Mouse (Mus musculus) cerebral cortex, adult 2 months (tissue): ENCODE data around the gene Olfr351.

Experiments used
- WGBS: fragments of 180-500 bp; shearing (Covaris S2); methylation state at CpG from one replicate; pipeline ENCODE4 v1.1.7; 2018; 5-methylcytosine and 5-hydroxymethylcytosine counted together

The Olfr351 gene

GRCm38 (mm10) chr2:36862560-36862959, at the start of gene Olfr351:
Olfr351 (minus strand) TSS chr2:36862660.
- 89% methylated on average over 1 of the region's 1 CpGs for WGBS

GRCm38 (mm10) chr2:36905380-36905779, 42.9 kb upstream of the Olfr351 start, which contains the start of gene Olfr354:
Olfr354 (plus strand) TSS chr2:36905680.

GRCm38 (mm10) chr2:36892836-36893235, 30.4 kb upstream of the Olfr351 start, which contains the start of gene Olfr353:
Olfr353 (minus strand) TSS chr2:36892936.

DNA sequence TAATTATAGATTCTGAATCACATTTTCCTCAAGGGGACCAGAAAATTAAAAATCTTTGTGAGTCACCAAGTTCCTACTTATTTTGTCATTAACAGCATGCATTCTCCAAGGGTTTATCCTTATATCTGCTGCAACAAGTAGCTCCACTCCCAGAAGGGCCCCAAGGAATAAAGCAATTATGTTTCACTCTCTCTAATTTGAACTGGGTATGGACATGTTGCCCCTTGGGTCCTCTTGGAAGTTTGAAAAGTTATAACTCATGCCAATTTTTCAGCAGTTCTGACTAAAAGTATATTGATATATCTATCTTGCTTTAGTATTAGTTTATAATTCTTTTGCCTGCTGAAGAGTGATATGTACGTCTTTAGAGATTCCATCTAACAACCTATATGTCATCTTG, 5.7 kb upstream of the Olfr351 start, which contains the start of gene Olfr352:
Gene Olfr352 (plus strand): TSS at position 301 of the 400 bp plus-strand sequence.
- WGBS: 74% methylated on average over 1 of the region's 1 CpGs

DNA sequence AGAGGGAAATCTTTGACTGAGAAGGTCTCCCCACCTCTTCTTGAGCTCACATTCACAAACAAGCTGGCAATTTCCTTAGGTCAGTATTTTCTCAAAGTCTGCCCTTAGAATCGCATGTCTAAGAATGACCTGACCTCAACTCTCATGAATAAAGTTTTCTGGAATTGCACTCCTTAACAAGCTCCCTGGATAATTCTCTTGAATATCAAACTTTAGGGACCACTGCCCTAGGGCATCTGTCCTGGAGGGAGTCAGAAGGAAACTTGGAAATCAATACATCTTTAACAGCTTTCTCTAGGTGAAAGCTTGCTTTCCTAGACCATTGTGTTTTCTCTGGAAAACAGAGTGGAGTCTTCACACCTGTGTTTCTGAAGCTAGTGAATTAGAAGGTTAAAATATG, 16.4 kb downstream of the Olfr351 start, which contains the start of gene Olfr350:
Gene Olfr350 (plus strand): TSS at position 301 of the 400 bp plus-strand sequence.
- 83% methylated on average over 1 of the region's 1 CpGs for WGBS

DNA sequence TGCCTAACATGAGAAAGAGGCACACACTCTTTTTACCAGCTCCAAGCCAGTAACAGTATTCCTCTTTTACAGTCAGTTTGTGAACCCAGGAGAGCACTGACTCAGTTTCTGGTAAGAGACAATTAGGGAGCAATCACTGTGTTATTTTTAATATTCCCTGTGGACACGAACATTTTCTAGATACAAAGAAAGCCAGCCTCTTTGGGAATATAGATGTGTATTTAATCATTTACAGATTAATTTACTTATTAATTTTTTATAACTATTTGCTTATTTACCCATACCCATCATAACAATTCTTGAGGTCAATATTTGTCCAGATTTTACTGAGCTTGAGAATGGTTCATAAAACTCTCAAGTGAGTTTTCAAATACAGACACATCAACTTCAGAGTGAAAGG, 45.5 kb downstream of the Olfr351 start, which contains the start of gene Olfr3:
Gene Olfr3 (minus strand): TSS at position 101 of the 400 bp plus-strand sequence.
- WGBS: 46% methylated on average over 1 of the region's 1 CpGs
